Mouse (Mus musculus) testis, adult 2 months (tissue): ENCODE measurements around the gene Prr12. TPM values are rescaled to one million over a fixed set of nuclear protein-coding genes. Genes with fewer than 3 reads are reported as not detected.

Experiments
- H3K27ac ChIP-seq: fragments of 200-500 bp; 2 replicates; pipeline ENCODE4 v1.5.1; 2012; ENCODE audit warnings: low read depth, low read length; ENCODE audit not compliant: control insufficient read depth, insufficient read depth
- H3K27me3 ChIP-seq: fragments of 200-500 bp; 2 replicates; pipeline ENCODE4 v1.6.1; 2012; ENCODE audit warnings: mild to moderate bottlenecking, low read length, moderate library complexity; ENCODE audit not compliant: control insufficient read depth, insufficient read depth
- H3K36me3 ChIP-seq: fragments of 200-500 bp; 2 replicates; pipeline ENCODE4 v1.6.1; 2012; ENCODE audit warnings: mild to moderate bottlenecking, low read length; ENCODE audit not compliant: control insufficient read depth, insufficient read depth
- H3K4me1 ChIP-seq: fragments of 200-500 bp; 2 replicates; pipeline ENCODE4 v1.6.1; 2012; ENCODE audit warnings: low read length; ENCODE audit not compliant: control insufficient read depth, insufficient read depth
- H3K4me3 ChIP-seq: fragments of 200-500 bp; 2 replicates; pipeline ENCODE4 v1.5.1; 2012; ENCODE audit warnings: low read depth, mild to moderate bottlenecking, low read length, moderate library complexity, mixed read lengths; ENCODE audit not compliant: control insufficient read depth
- CTCF ChIP-seq: fragments of 200-500 bp; IDR thresholded peaks from 2 replicates; pipeline ENCODE4 v1.5.1; 2012; ENCODE audit warnings: low read depth, mild to moderate bottlenecking, inconsistent platforms, low read length, moderate library complexity; ENCODE audit not compliant: control insufficient read depth, insufficient read depth, insufficient replicate concordance
- POLR2A ChIP-seq: fragments of 200-500 bp; IDR thresholded peaks from 2 replicates; pipeline ENCODE4 v1.6.1; 2012; ENCODE audit warnings: low read depth, mild to moderate bottlenecking, inconsistent platforms, low read length, moderate library complexity; ENCODE audit not compliant: control insufficient read depth
- polyA plus RNA-seq: library from polyadenylated mRNA; depleted of rRNA; stranded (reverse); fragments of >200 nt; gene quantifications from 2 replicates; pipeline ENCODE4 v1.2.3, GENCODE M21; 2012

Gene Prr12
- polyA plus RNA-seq, 1 experiment: 3.4 TPM

- TF ChIP-seq CTCF: no peak
- TF ChIP-seq POLR2A: no peak
- H3K4me3 ChIP-seq: no peak overlapping the region
- H3K27me3 ChIP-seq: no peaks in the 10 kb centered on the region
- H3K36me3 ChIP-seq: no peaks in the 10 kb centered on the region
- H3K4me1 ChIP-seq: no peaks in the 10 kb centered on the region
- no peak overlapping the region for H3K27ac ChIP-seq
These were observed 14.3 kb downstream of the Prr12 start for GRCm38 (mm10) chr7:45038411-45038810.

- Histone ChIP-seq H3K4me1 (no peaks in the 10 kb centered on the region), H3K4me3 (no peak overlapping the region), H3K27me3 (no peaks in the 10 kb centered on the region), H3K27ac (no peak overlapping the region), H3K36me3 (no peaks in the 10 kb centered on the region)
- TF ChIP-seq POLR2A: no peak
- TF ChIP-seq CTCF: peak; percentile 65; the same call in 1 of the 2 replicates
These were observed 14.8 kb downstream of the Prr12 start for GRCm38 (mm10) chr7:45037720-45038361.

- no peak overlapping the region for H3K27ac ChIP-seq
- TF ChIP-seq CTCF (no peak), POLR2A (no peak)
- H3K27me3 ChIP-seq: no peaks in the 10 kb centered on the region
- no peak overlapping the region for H3K4me3 ChIP-seq
- no peaks in the 10 kb centered on the region for H3K4me1 ChIP-seq
- no peaks in the 10 kb centered on the region for H3K36me3 ChIP-seq
These were observed 16.0 kb downstream of the Prr12 start for GRCm38 (mm10) chr7:45036702-45037101.

GRCm38 (mm10) chr7:45035631-45036030, 17.1 kb downstream of the Prr12 start:
- Histone ChIP-seq H3K36me3 (no peaks in the 10 kb centered on the region), H3K27ac (no peak overlapping the region), H3K4me1 (no peaks in the 10 kb centered on the region), H3K27me3 (no peaks in the 10 kb centered on the region), H3K4me3 (no peak overlapping the region)
- TF ChIP-seq CTCF (no peak), POLR2A (no peak)

- Histone ChIP-seq H3K36me3 (no peaks in the 10 kb centered on the region), H3K27ac (no peak overlapping the region), H3K4me1 (no peaks in the 10 kb centered on the region), H3K4me3 (no peak overlapping the region), H3K27me3 (no peaks in the 10 kb centered on the region)
- TF ChIP-seq CTCF (no peak), POLR2A (no peak)
These were observed 18.8 kb downstream of the Prr12 start for GRCm38 (mm10) chr7:45033722-45034359.

GRCm38 (mm10) chr7:45030857-45031256, 21.8 kb downstream of the Prr12 start:
- TF ChIP-seq CTCF (no peak), POLR2A (no peak)
- Histone ChIP-seq H3K4me3 (no peak overlapping the region), H3K4me1 (no peaks in the 10 kb centered on the region), H3K27ac (no peak overlapping the region), H3K36me3 (no peaks in the 10 kb centered on the region), H3K27me3 (no peaks in the 10 kb centered on the region)

GRCm38 (mm10) chr7:45029995-45030394, 22.7 kb downstream of the Prr12 start:
- H3K4me3 ChIP-seq: no peak overlapping the region
- H3K27me3 ChIP-seq: no peaks in the 10 kb centered on the region
- no peak overlapping the region for H3K27ac ChIP-seq
- no peak for TF ChIP-seq CTCF
- TF ChIP-seq POLR2A: no peak
- H3K4me1 ChIP-seq: no peaks in the 10 kb centered on the region
- H3K36me3 ChIP-seq: no peaks in the 10 kb centered on the region

GRCm38 (mm10) chr7:45028351-45028750, 24.3 kb downstream of the Prr12 start:
- Histone ChIP-seq H3K27me3 (no peaks in the 10 kb centered on the region), H3K4me1 (peaks cover 2% of the 10 kb centered on the region; the same call in 1 of the 2 replicates)

More at GRCm38 (mm10) chr7:45028351-45028750, 24.3 kb downstream of the Prr12 start:
- Histone ChIP-seq H3K36me3 (no peaks in the 10 kb centered on the region), H3K27ac (no peak overlapping the region), H3K4me3 (no peak overlapping the region)
- TF ChIP-seq POLR2A: no peak
- no peak for TF ChIP-seq CTCF
